Mouse (Mus musculus): ENCODE measurements around the gene Pitpnm1. TPM values are rescaled to one million over a fixed set of nuclear protein-coding genes. Genes with fewer than 3 reads are reported as not detected.
A peak's percentile ranks its signal among the peaks of the same experiment; 100 is the strongest.

Gene Pitpnm1
- polyA plus RNA-seq, 1 experiment from 2014 or later = 12.1 TPM

DNA sequence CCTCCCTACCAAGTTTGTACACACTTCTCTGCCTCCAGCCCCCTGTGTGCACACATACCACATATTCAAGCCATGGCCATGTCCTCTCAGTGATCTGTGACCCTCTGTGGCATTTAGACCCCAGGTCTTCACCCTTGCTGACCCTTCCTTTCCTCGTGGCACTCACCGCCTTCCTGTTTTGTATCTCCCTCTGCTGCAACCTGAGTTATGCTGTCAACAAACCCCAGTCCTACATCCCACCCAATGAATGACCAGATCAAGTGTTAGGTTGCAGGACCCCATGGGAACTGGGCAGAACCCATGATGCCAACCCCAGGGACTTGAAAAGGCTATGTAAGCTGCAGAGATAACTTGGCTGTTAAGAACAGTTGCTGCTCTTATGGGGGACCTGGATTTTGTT, 2.3 kb downstream of the Pitpnm1 start:
- WGBS = 90% methylated on average over 2 of the region's 2 CpGs
- no peak overlapping the region for H3K27ac ChIP-seq
- no peaks in the 10 kb centered on the region for H3K9me3 ChIP-seq
- no peak for DNase-seq (ENCODE audit: extremely low spot score, low spot score)
- peak overlapping the region; percentile 63; the same call in 1 of the 2 replicates for H3K4me3 ChIP-seq
- peaks cover 46% of the 10 kb centered on the region for H3K4me1 ChIP-seq
- H3K36me3 ChIP-seq (replicated peaks) = peaks cover 25% of the 10 kb centered on the region
- peaks cover 53% of the 10 kb centered on the region for H3K27me3 ChIP-seq (ENCODE audit: poor library complexity, severe bottlenecking)

GRCm38 (mm10) chr19:4102626-4103025, 2.8 kb downstream of the Pitpnm1 start:
- DNase-seq (ENCODE audit: extremely low spot score, low spot score) = no peak
- Histone ChIP-seq H3K27ac (no peak overlapping the region), H3K36me3 (replicated peaks) (peaks cover 25% of the 10 kb centered on the region), H3K4me1 (peaks cover 42% of the 10 kb centered on the region), H3K4me3 (no peak overlapping the region), H3K27me3 (ENCODE audit: poor library complexity, severe bottlenecking) (peaks cover 53% of the 10 kb centered on the region), H3K9me3 (no peaks in the 10 kb centered on the region)
- 92% methylated on average over 12 of the region's 12 CpGs for WGBS

- peaks cover 26% of the 10 kb centered on the region for H3K36me3 ChIP-seq (replicated peaks)
- H3K4me3 ChIP-seq = no peak overlapping the region
- H3K9me3 ChIP-seq = no peaks in the 10 kb centered on the region
- 95% methylated on average over 18 of the region's 18 CpGs for WGBS
- DNase-seq (ENCODE audit: extremely low spot score, low spot score) = no peak
- H3K27ac ChIP-seq = no peak overlapping the region
- H3K27me3 ChIP-seq (ENCODE audit: poor library complexity, severe bottlenecking) = peaks cover 52% of the 10 kb centered on the region
- H3K4me1 ChIP-seq = peaks cover 35% of the 10 kb centered on the region
These were observed 3.5 kb downstream of the Pitpnm1 start for GRCm38 (mm10) chr19:4103294-4103693.

GRCm38 (mm10) chr19:4103792-4104191, 4.0 kb downstream of the Pitpnm1 start:
- Histone ChIP-seq H3K27me3 (ENCODE audit: poor library complexity, severe bottlenecking) (peaks cover 47% of the 10 kb centered on the region), H3K4me1 (peaks cover 30% of the 10 kb centered on the region), H3K36me3 (replicated peaks) (peaks cover 30% of the 10 kb centered on the region), H3K9me3 (no peaks in the 10 kb centered on the region), H3K27ac (no peak overlapping the region), H3K4me3 (no peak overlapping the region)
- WGBS = 91% methylated on average over 3 of the region's 3 CpGs
- DNase-seq (ENCODE audit: extremely low spot score, low spot score) = no peak

DNA sequence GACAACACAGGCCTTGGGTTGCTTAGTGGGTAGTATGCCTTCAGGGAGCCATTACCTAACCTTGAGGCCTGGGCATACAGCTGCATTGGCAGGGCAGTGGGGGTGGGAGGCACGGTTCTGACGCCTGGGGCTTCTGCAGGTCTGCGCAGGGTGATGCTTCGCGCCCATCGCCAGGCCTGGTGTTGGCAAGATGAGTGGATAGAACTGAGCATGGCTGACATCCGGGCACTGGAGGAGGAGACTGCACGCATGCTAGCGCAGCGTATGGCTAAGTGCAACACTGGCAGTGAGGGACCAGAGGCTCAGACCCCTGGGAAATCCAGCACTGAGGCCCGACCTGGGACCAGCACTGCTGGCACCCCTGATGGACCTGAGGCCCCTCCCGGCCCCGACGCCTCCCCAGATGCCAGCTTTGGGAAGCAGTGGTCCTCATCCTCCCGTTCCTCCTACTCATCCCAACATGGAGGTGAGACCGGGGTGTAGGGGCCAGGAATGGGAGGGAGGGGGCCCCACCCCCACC, 4.9 kb downstream of the Pitpnm1 start:
- H3K27me3 ChIP-seq (ENCODE audit: poor library complexity, severe bottlenecking) = peaks cover 38% of the 10 kb centered on the region
- H3K27ac ChIP-seq = no peak overlapping the region
- DNase-seq (ENCODE audit: extremely low spot score, low spot score) = no peak
- H3K9me3 ChIP-seq = no peaks in the 10 kb centered on the region
- H3K36me3 ChIP-seq (replicated peaks) = peaks cover 33% of the 10 kb centered on the region
- peaks cover 21% of the 10 kb centered on the region for H3K4me1 ChIP-seq
- 95% methylated on average over 16 of the region's 16 CpGs for WGBS
- no peak overlapping the region for H3K4me3 ChIP-seq

DNA sequence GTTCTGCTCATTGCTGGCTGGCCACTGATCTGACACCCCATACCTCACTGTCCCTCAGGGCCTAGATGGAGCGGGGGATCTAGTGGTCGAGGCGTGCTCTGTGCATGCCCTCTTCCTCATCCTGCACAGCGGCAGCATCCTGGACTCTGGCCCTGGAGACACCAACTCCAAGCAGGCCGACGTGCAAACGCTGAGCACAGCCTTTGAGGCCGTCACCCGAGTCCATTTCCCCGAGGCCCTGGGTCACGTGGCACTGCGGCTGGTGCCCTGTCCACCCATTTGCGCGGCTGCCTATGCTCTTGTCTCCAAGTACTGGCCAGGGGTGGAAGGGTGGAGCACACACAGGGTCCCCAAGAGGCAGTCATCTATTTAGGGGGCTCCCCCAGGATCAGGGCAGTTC, 6.9 kb downstream of the Pitpnm1 start:
- H3K9me3 ChIP-seq = no peaks in the 10 kb centered on the region
- H3K4me1 ChIP-seq = peaks cover 2% of the 10 kb centered on the region
- WGBS = 92% methylated on average over 14 of the region's 14 CpGs
- no peak overlapping the region for H3K4me3 ChIP-seq
- DNase-seq (ENCODE audit: extremely low spot score, low spot score) = no peak
- H3K36me3 ChIP-seq (replicated peaks) = peaks cover 42% of the 10 kb centered on the region
- peaks cover 19% of the 10 kb centered on the region for H3K27me3 ChIP-seq (ENCODE audit: poor library complexity, severe bottlenecking)
- no peak overlapping the region for H3K27ac ChIP-seq

- Histone ChIP-seq H3K27ac (no peak overlapping the region), H3K4me1 (peaks cover 3% of the 10 kb centered on the region), H3K36me3 (replicated peaks) (peaks cover 56% of the 10 kb centered on the region), H3K27me3 (ENCODE audit: poor library complexity, severe bottlenecking) (no peaks in the 10 kb centered on the region), H3K4me3 (no peak overlapping the region), H3K9me3 (no peaks in the 10 kb centered on the region)
- DNase-seq (ENCODE audit: extremely low spot score, low spot score) = no peak
- WGBS = 89% methylated on average over 9 of the region's 9 CpGs
These were observed 8.7 kb downstream of the Pitpnm1 start for GRCm38 (mm10) chr19:4108535-4108934.

- Histone ChIP-seq H3K4me3 (no peak overlapping the region), H3K36me3 (replicated peaks) (peaks cover 74% of the 10 kb centered on the region), H3K9me3 (no peaks in the 10 kb centered on the region), H3K27ac (no peak overlapping the region), H3K27me3 (ENCODE audit: poor library complexity, severe bottlenecking) (no peaks in the 10 kb centered on the region), H3K4me1 (peaks cover 4% of the 10 kb centered on the region)
- 96% methylated on average over 26 of the region's 26 CpGs for WGBS
- no peak for DNase-seq (ENCODE audit: extremely low spot score, low spot score)
These were observed 12.5 kb downstream of the Pitpnm1 start for GRCm38 (mm10) chr19:4112063-4112960.

DNA sequence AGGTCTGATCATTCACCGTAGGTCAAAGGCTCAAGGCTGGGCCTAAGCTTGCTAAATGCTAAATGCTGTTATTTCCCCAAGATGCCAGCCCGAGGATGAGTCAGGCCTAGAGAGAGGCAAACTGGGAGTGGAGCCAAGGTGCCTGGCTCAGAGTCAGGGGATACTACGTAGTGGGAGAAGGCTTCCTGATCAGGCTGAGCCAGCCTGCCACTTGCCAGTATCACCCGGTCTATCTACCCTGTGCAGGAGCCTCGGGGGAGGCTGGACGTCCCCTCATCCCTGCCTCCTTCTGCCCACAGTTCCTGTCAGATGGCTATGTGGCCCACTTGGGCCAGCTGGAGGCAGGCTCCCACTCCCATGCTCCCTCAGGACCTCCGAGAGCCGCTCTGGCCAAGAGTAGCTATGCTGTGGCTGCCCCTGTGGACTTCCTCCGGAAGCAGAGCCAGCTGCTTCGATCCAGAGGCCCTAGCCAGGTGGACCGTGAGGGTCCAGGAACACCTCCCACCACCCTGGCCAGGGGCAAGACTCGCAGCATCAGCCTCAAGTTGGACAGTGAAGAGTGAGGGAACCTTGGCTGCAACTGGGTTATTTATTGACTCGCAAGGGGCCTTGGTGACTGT, 13.5 kb downstream of the Pitpnm1 start:
- peaks cover 83% of the 10 kb centered on the region for H3K36me3 ChIP-seq (replicated peaks)

GRCm38 (mm10) chr19:4113806-4114230, 14.0 kb downstream of the Pitpnm1 start:
- H3K36me3 ChIP-seq (replicated peaks) = peaks cover 80% of the 10 kb centered on the region
- no peak for DNase-seq (ENCODE audit: extremely low spot score, low spot score)
- H3K4me3 ChIP-seq = no peak overlapping the region

More for the DNA sequence above, 13.5 kb downstream of the Pitpnm1 start:
- whole genome bisulfite sequencing = 84% methylated on average over 13 of the region's 13 CpGs
- DNase-seq (ENCODE audit: extremely low spot score, low spot score) = no peak
- Histone ChIP-seq H3K27ac (no peak overlapping the region), H3K4me1 (peaks cover 4% of the 10 kb centered on the region), H3K9me3 (no peaks in the 10 kb centered on the region), H3K27me3 (ENCODE audit: poor library complexity, severe bottlenecking) (no peaks in the 10 kb centered on the region), H3K4me3 (no peak overlapping the region)

DNA sequence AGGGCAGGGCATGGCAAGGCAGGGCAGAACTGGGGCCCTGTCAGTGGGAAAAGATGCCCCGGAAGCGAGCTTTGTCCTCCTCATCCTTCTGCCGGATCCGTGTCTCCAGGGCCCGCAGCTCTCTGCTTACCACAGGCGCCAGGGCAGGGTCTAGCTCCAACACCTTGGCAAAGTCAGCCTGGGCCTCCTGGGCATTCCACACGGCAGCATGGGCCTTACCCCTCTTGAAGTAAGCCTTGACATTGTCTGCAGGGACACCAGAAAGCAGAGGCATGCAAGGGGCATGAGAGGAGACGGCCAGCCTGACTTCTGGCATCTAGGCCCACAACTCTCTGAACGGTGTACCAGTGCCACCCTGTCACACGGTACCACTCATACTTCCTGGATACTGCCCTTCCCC, 14.8 kb downstream of the Pitpnm1 start:
- peaks cover 4% of the 10 kb centered on the region for H3K4me1 ChIP-seq
- no peak overlapping the region for H3K4me3 ChIP-seq
- DNase-seq (ENCODE audit: extremely low spot score, low spot score) = no peak
- WGBS = 96% methylated on average over 10 of the region's 10 CpGs
- H3K36me3 ChIP-seq (replicated peaks) = peaks cover 78% of the 10 kb centered on the region
- no peaks in the 10 kb centered on the region for H3K9me3 ChIP-seq
- H3K27ac ChIP-seq = no peak overlapping the region
- H3K27me3 ChIP-seq (ENCODE audit: poor library complexity, severe bottlenecking) = no peaks in the 10 kb centered on the region

More at GRCm38 (mm10) chr19:4113806-4114230, 14.0 kb downstream of the Pitpnm1 start:
- Histone ChIP-seq H3K4me1 (peaks cover 4% of the 10 kb centered on the region), H3K9me3 (no peaks in the 10 kb centered on the region), H3K27me3 (ENCODE audit: poor library complexity, severe bottlenecking) (no peaks in the 10 kb centered on the region), H3K27ac (no peak overlapping the region)
- WGBS = 74% methylated on average over 5 of the region's 5 CpGs

- Histone ChIP-seq H3K9me3 (no peaks in the 10 kb centered on the region), H3K27ac (no peak overlapping the region), H3K4me1 (peaks cover 6% of the 10 kb centered on the region), H3K4me3 (no peak overlapping the region), H3K27me3 (ENCODE audit: poor library complexity, severe bottlenecking) (peaks cover 2% of the 10 kb centered on the region; the same call in 1 of the 2 replicates), H3K36me3 (replicated peaks) (peaks cover 76% of the 10 kb centered on the region)
- DNase-seq (ENCODE audit: extremely low spot score, low spot score) = no peak
- WGBS = 96% methylated on average over 10 of the region's 10 CpGs
These were observed 15.3 kb downstream of the Pitpnm1 start for GRCm38 (mm10) chr19:4115144-4115543.

DNA sequence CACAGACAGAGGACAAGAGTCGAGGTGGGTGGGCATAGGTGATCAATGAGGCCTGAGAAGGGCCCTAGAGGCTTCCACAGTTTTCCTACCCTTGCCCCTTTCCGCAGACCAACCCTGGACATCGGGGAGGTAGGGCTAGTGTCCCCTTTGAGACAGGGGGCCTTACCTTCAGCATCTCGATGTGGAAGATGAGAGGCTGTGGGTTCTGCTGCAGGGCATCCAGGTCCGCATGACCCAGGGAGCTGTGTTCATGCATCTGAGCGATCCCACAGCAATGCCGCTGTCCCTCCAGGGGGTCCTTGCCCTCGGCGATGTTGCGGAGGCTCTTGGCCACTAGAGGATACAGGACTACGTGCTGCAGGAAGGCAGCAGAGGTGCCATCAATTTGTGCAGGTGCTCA, 16.0 kb downstream of the Pitpnm1 start:
- DNase-seq (ENCODE audit: extremely low spot score, low spot score) = no peak
- H3K27ac ChIP-seq = no peak overlapping the region
- H3K36me3 ChIP-seq (replicated peaks) = peaks cover 73% of the 10 kb centered on the region
- no peak overlapping the region for H3K4me3 ChIP-seq
- WGBS = 83% methylated on average over 11 of the region's 11 CpGs
- peaks cover 7% of the 10 kb centered on the region; the same call in 1 of the 2 replicates for H3K27me3 ChIP-seq (ENCODE audit: poor library complexity, severe bottlenecking)
- no peaks in the 10 kb centered on the region for H3K9me3 ChIP-seq
- H3K4me1 ChIP-seq = peaks cover 13% of the 10 kb centered on the region

All from forebrain, embryonic 10.5 days (tissue).